Mouse (Mus musculus): ENCODE measurements around the gene Syt9.

DNA sequence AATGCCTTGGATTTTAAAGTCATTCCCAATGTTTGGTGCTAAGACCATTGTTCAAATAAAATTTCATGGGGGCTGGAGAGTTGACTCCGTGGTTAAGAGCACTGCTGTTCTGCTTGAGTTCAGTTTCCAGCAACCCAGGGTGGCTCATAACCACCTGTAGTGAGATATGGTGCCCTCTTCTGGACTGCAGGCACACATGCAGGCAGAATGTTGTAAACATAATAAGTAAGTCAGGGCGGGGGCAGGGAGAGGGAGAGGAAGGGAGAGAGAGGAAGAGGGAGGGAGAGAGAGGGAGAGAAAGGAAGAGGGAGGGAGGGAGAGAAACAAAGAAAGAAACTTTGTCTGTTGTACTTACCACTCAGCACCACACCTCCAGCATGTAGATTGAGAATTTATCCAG, 203.3 kb downstream of the Syt9 start:
- TF ChIP-seq POLR2A (IDR thresholded peaks at IDR 0.05; ENCODE audit: extremely low read depth, insufficient read depth, low read length) (no peak), CTCF (IDR thresholded peaks at IDR 0.05; ENCODE audit: extremely low read depth, insufficient read depth, low read length) (no peak)

Measured in cortical plate, adult 2 months (tissue).